Mouse (Mus musculus): ENCODE results near the gene Gng3. TPM values are rescaled to one million over a fixed set of nuclear protein-coding genes. Genes with fewer than 3 reads are reported as not detected.
"Not testable (repeated sequence)": the region's sequence is repeated elsewhere in the genome, so short reads cannot be mapped to it uniquely, and the experiment has no call there.

Gene Gng3
- polyA plus RNA-seq, 1 experiment from 2014 or later: 39.8 TPM

DNA sequence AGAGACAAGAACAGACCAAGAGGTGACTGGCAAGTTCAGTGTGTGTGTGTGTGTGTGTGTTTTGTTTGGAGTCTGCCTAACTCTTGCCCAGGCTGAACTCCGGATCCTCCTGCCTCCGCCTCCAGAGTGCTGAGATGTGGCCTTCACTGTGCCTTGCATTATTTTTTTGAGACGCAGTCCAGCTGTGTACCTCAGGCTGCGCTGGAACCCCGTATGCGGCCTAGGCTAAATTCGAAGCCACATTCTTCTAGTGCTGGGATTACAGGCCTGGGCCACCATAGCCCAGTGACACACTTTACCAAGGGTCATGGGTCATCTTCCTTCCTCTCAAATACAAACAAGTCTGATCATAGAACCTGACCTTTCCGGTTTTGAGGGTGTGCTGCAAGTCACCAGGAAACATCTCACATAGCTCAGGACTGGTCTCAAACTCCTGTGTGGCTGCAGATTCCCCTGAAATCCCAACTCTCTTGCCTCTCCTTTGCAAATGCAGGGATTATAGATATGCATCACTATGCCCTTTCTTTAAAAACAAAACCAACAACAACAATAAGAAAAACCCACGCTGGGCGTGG is 33.4 kb upstream of the Gng3 start:
- peak overlapping the region; percentile 73 for H3K4me2 ChIP-seq (ENCODE audit: low read depth, low read length)
- H3K4me3 ChIP-seq (ENCODE audit: low read depth, low read length): peak overlapping the region; percentile 90
- peaks cover 10% of the 10 kb centered on the region for H3K36me3 ChIP-seq (replicated peaks; ENCODE audit: control insufficient read depth, insufficient read depth, low read depth, low read length)
- ATAC-seq (replicated peaks; ENCODE audit: insufficient number of reproducible peaks, low FRiP score, low TSS enrichment, low read depth): no peak
- H3K27me3 ChIP-seq (ENCODE audit: control insufficient read depth, insufficient read depth, low read length): no peaks in the 10 kb centered on the region
- no peak overlapping the region for H3K27ac ChIP-seq (replicated peaks; ENCODE audit: low read depth, low read length)
- H3K9ac ChIP-seq (replicated peaks; ENCODE audit: low read length): peak overlapping the region; percentile 83
- no peaks in the 10 kb centered on the region for H3K9me3 ChIP-seq (replicated peaks; ENCODE audit: control insufficient read depth, low read length)
- H3K4me1 ChIP-seq (ENCODE audit: control insufficient read depth, insufficient read depth, low read length): no peaks in the 10 kb centered on the region
- WGBS: 74% methylated on average over 10 of the region's 10 CpGs
- DNase-seq (ENCODE audit: low spot score): no peak

- Histone ChIP-seq H3K27me3 (ENCODE audit: control insufficient read depth, insufficient read depth, low read length) (no peaks in the 10 kb centered on the region), H3K27ac (replicated peaks; ENCODE audit: low read depth, low read length) (peak within 1 kb of the TSS; percentile 23), H3K4me1 (ENCODE audit: control insufficient read depth, insufficient read depth, low read length) (no peaks in the 10 kb centered on the region)
Measured at GRCm38 (mm10) chr19:8871267-8872186, 32.5 kb upstream of the Gng3 start, which contains the start of gene Ubxn1. TSS of gene Ubxn1 (plus strand) at chr19:8871496.

GRCm38 (mm10) chr19:8870838-8871237 is 31.8 kb upstream of the Gng3 start:
- no peak; the same call in 1 of the 2 replicates for ATAC-seq (replicated peaks; ENCODE audit: insufficient number of reproducible peaks, low FRiP score, low TSS enrichment, low read depth)
- peak overlapping the region; percentile 90 for H3K4me3 ChIP-seq (ENCODE audit: low read depth, low read length)
- no peak overlapping the region for H3K27ac ChIP-seq (replicated peaks; ENCODE audit: low read depth, low read length)
- peak overlapping the region; percentile 43 for H3K9ac ChIP-seq (replicated peaks; ENCODE audit: low read length)
- H3K4me2 ChIP-seq (ENCODE audit: low read depth, low read length): peak overlapping the region; percentile 21
- no peaks in the 10 kb centered on the region for H3K9me3 ChIP-seq (replicated peaks; ENCODE audit: control insufficient read depth, low read length)
- H3K27me3 ChIP-seq (ENCODE audit: control insufficient read depth, insufficient read depth, low read length): no peaks in the 10 kb centered on the region
- WGBS: 61% methylated on average over 9 of the region's 9 CpGs
- DNase-seq (ENCODE audit: low spot score): no peak
- peaks cover 10% of the 10 kb centered on the region for H3K36me3 ChIP-seq (replicated peaks; ENCODE audit: control insufficient read depth, insufficient read depth, low read depth, low read length)
- no peaks in the 10 kb centered on the region for H3K4me1 ChIP-seq (ENCODE audit: control insufficient read depth, insufficient read depth, low read length)

More at GRCm38 (mm10) chr19:8871267-8872186, 32.5 kb upstream of the Gng3 start, which contains the start of gene Ubxn1:
- Histone ChIP-seq H3K9ac (replicated peaks; ENCODE audit: low read length) (peak within 1 kb of the TSS; percentile 83), H3K9me3 (replicated peaks; ENCODE audit: control insufficient read depth, low read length) (no peaks in the 10 kb centered on the region), H3K36me3 (replicated peaks; ENCODE audit: control insufficient read depth, insufficient read depth, low read depth, low read length) (peaks cover 10% of the 10 kb centered on the region), H3K4me3 (ENCODE audit: low read depth, low read length) (peak within 1 kb of the TSS; percentile 90), H3K4me2 (ENCODE audit: low read depth, low read length) (peak within 1 kb of the TSS; percentile 73)
- DNase-seq (ENCODE audit: low spot score) (peak; percentile 97), ATAC-seq (replicated peaks; ENCODE audit: insufficient number of reproducible peaks, low FRiP score, low TSS enrichment, low read depth) (peak; percentile 96)
- under 1% methylated on average over 57 of the region's 59 CpGs for WGBS

DNA sequence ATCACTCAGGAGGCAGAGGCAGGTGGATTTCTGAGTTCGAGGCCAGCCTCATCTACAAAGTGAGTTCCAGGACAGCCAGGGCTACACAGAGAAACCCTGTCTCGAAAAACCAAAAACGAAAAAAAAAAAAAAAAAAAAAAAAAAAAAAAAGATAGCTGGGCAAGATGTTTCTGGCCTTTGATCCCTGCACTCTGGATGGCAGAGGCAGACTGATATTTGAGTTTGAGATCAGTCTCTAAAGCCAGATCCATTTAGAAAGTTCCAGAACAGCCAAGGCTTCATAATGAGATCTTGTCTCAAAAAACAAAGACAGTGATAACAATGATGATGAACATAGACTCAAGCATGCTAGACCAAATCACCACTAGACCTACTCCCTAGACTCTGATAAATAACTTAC is 31.4 kb upstream of the Gng3 start:
- not testable (repeated sequence) for H3K9ac ChIP-seq (replicated peaks; ENCODE audit: low read length); H3K27ac ChIP-seq (replicated peaks; ENCODE audit: low read depth, low read length); H3K36me3 ChIP-seq (replicated peaks; ENCODE audit: control insufficient read depth, insufficient read depth, low read depth, low read length); DNase-seq (ENCODE audit: low spot score); H3K4me1 ChIP-seq (ENCODE audit: control insufficient read depth, insufficient read depth, low read length); H3K4me2 ChIP-seq (ENCODE audit: low read depth, low read length); H3K4me3 ChIP-seq (ENCODE audit: low read depth, low read length); H3K9me3 ChIP-seq (replicated peaks; ENCODE audit: control insufficient read depth, low read length); H3K27me3 ChIP-seq (ENCODE audit: control insufficient read depth, insufficient read depth, low read length); ATAC-seq (replicated peaks; ENCODE audit: insufficient number of reproducible peaks, low FRiP score, low TSS enrichment, low read depth)
- 76% methylated on average over 3 of the region's 3 CpGs for WGBS

GRCm38 (mm10) chr19:8864265-8864664 is 25.3 kb upstream of the Gng3 start:
- H3K27me3 ChIP-seq (ENCODE audit: control insufficient read depth, insufficient read depth, low read length): no peaks in the 10 kb centered on the region
- DNase-seq (ENCODE audit: low spot score): no peak
- no peaks in the 10 kb centered on the region for H3K4me1 ChIP-seq (ENCODE audit: control insufficient read depth, insufficient read depth, low read length)
- no peaks in the 10 kb centered on the region for H3K9me3 ChIP-seq (replicated peaks; ENCODE audit: control insufficient read depth, low read length)
- H3K4me2 ChIP-seq (ENCODE audit: low read depth, low read length): no peak overlapping the region
- H3K36me3 ChIP-seq (replicated peaks; ENCODE audit: control insufficient read depth, insufficient read depth, low read depth, low read length): no peaks in the 10 kb centered on the region
- no peak for ATAC-seq (replicated peaks; ENCODE audit: insufficient number of reproducible peaks, low FRiP score, low TSS enrichment, low read depth)
- no peak overlapping the region for H3K4me3 ChIP-seq (ENCODE audit: low read depth, low read length)
- no peak overlapping the region for H3K27ac ChIP-seq (replicated peaks; ENCODE audit: low read depth, low read length)
- no peak overlapping the region for H3K9ac ChIP-seq (replicated peaks; ENCODE audit: low read length)
- 84% methylated on average over 6 of the region's 6 CpGs for WGBS

- no peak for DNase-seq (ENCODE audit: low spot score)
- 30% methylated on average over 1 of the region's 1 CpGs for WGBS
- ATAC-seq (replicated peaks; ENCODE audit: insufficient number of reproducible peaks, low FRiP score, low TSS enrichment, low read depth): no peak
Measured at GRCm38 (mm10) chr19:8859018-8859417, 20.0 kb upstream of the Gng3 start.

DNA sequence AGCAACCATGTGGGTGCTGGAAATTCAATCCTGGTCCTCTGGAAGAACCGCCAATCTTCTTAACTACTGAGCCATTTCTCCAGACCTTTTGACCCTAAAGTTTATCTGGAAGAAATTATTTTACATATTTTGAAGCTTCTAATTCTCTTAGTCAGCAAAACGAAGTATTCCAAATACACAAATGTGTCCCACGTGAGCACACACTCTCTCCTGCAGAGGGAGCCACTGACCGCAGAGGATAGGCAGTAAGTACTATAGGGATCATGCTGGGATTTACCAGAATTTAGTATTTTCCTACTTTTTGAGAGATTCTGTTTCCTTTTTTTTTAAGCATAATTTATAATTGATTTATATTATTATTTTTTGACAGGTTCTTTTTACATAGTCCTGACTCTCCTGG is 18.7 kb upstream of the Gng3 start:
- H3K27me3 ChIP-seq (ENCODE audit: control insufficient read depth, insufficient read depth, low read length): no peaks in the 10 kb centered on the region
- H3K9ac ChIP-seq (replicated peaks; ENCODE audit: low read length): no peak overlapping the region
- H3K4me1 ChIP-seq (ENCODE audit: control insufficient read depth, insufficient read depth, low read length): no peaks in the 10 kb centered on the region
- DNase-seq (ENCODE audit: low spot score): peak; percentile 64
- WGBS: 37% methylated on average over 4 of the region's 4 CpGs
- H3K4me2 ChIP-seq (ENCODE audit: low read depth, low read length): no peak overlapping the region
- H3K4me3 ChIP-seq (ENCODE audit: low read depth, low read length): no peak overlapping the region
- H3K27ac ChIP-seq (replicated peaks; ENCODE audit: low read depth, low read length): no peak overlapping the region
- ATAC-seq (replicated peaks; ENCODE audit: insufficient number of reproducible peaks, low FRiP score, low TSS enrichment, low read depth): no peak
- H3K36me3 ChIP-seq (replicated peaks; ENCODE audit: control insufficient read depth, insufficient read depth, low read depth, low read length): no peaks in the 10 kb centered on the region
- H3K9me3 ChIP-seq (replicated peaks; ENCODE audit: control insufficient read depth, low read length): no peaks in the 10 kb centered on the region

More at GRCm38 (mm10) chr19:8859018-8859417, 20.0 kb upstream of the Gng3 start:
- Histone ChIP-seq H3K27ac (replicated peaks; ENCODE audit: low read depth, low read length) (no peak overlapping the region), H3K27me3 (ENCODE audit: control insufficient read depth, insufficient read depth, low read length) (no peaks in the 10 kb centered on the region), H3K4me3 (ENCODE audit: low read depth, low read length) (no peak overlapping the region), H3K36me3 (replicated peaks; ENCODE audit: control insufficient read depth, insufficient read depth, low read depth, low read length) (no peaks in the 10 kb centered on the region), H3K9ac (replicated peaks; ENCODE audit: low read length) (no peak overlapping the region), H3K4me1 (ENCODE audit: control insufficient read depth, insufficient read depth, low read length) (no peaks in the 10 kb centered on the region), H3K9me3 (replicated peaks; ENCODE audit: control insufficient read depth, low read length) (no peaks in the 10 kb centered on the region), H3K4me2 (ENCODE audit: low read depth, low read length) (no peak overlapping the region)

DNA sequence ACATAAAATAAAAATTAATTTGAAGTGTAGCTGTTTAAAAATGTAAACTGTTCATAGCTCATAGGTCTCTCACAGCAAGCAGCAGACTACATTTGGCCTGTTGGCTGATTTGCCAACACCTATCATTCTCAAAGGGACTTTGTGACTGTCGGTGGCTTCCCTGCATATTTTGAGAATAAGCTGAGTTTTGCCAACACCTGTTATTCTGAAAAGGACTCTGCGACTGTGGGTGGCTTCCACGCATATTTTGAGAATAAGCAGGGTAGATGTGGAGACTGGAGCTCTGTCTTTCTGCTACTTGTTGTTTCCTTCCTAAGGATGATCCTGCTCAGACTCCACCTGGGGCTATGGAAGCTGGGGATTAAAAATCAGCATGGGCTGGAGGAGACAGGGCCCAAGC is 14.1 kb upstream of the Gng3 start:
- Histone ChIP-seq H3K4me2 (ENCODE audit: low read depth, low read length) (no peak overlapping the region), H3K27me3 (ENCODE audit: control insufficient read depth, insufficient read depth, low read length) (no peaks in the 10 kb centered on the region), H3K9me3 (replicated peaks; ENCODE audit: control insufficient read depth, low read length) (no peaks in the 10 kb centered on the region), H3K4me3 (ENCODE audit: low read depth, low read length) (no peak overlapping the region), H3K4me1 (ENCODE audit: control insufficient read depth, insufficient read depth, low read length) (peaks cover 4% of the 10 kb centered on the region), H3K27ac (replicated peaks; ENCODE audit: low read depth, low read length) (no peak overlapping the region), H3K9ac (replicated peaks; ENCODE audit: low read length) (no peak overlapping the region), H3K36me3 (replicated peaks; ENCODE audit: control insufficient read depth, insufficient read depth, low read depth, low read length) (no peaks in the 10 kb centered on the region)
- no peak for DNase-seq (ENCODE audit: low spot score)
- 79% methylated on average over 3 of the region's 3 CpGs for WGBS
- no peak for ATAC-seq (replicated peaks; ENCODE audit: insufficient number of reproducible peaks, low FRiP score, low TSS enrichment, low read depth)
